Mouse (Mus musculus): ENCODE results near the gene Ikzf1. TPM values are rescaled to one million over a fixed set of nuclear protein-coding genes. Genes with fewer than 3 reads are reported as not detected.

The Ikzf1 gene
- polyA plus RNA-seq, 1 experiment from 2014 or later, result 2.0 TPM

GRCm38 (mm10) chr11:11692558-11693166 is 7.9 kb downstream of the Ikzf1 start:
- Histone ChIP-seq H3K36me3 (no peaks in the 10 kb centered on the region), H3K4me1 (replicated peaks) (no peaks in the 10 kb centered on the region), H3K9me3 (no peaks in the 10 kb centered on the region), H3K4me3 (no peak overlapping the region), H3K27ac (no peak overlapping the region), H3K27me3 (ENCODE audit: insufficient read depth, poor library complexity, severe bottlenecking) (peaks cover 13% of the 10 kb centered on the region)
- no peak for DNase-seq (ENCODE audit: low spot score)
- 92% methylated on average over 10 of the region's 10 CpGs for WGBS

GRCm38 (mm10) chr11:11693446-11693845 is 8.6 kb downstream of the Ikzf1 start:
- H3K27ac ChIP-seq, result no peak overlapping the region
- DNase-seq (ENCODE audit: low spot score), result no peak
- no peaks in the 10 kb centered on the region for H3K36me3 ChIP-seq
- H3K9me3 ChIP-seq, result no peaks in the 10 kb centered on the region
- no peak overlapping the region for H3K4me3 ChIP-seq
- WGBS, result 94% methylated on average over 3 of the region's 3 CpGs
- no peaks in the 10 kb centered on the region for H3K4me1 ChIP-seq (replicated peaks)
- H3K27me3 ChIP-seq (ENCODE audit: insufficient read depth, poor library complexity, severe bottlenecking), result peaks cover 5% of the 10 kb centered on the region; the same call in 1 of the 2 replicates

- Histone ChIP-seq H3K36me3 (no peaks in the 10 kb centered on the region), H3K27ac (no peak overlapping the region), H3K27me3 (ENCODE audit: insufficient read depth, poor library complexity, severe bottlenecking) (peaks cover 5% of the 10 kb centered on the region; the same call in 1 of the 2 replicates), H3K4me3 (no peak overlapping the region), H3K4me1 (replicated peaks) (no peaks in the 10 kb centered on the region), H3K9me3 (no peaks in the 10 kb centered on the region)
- 81% methylated on average over 2 of the region's 2 CpGs for WGBS
- no peak for DNase-seq (ENCODE audit: low spot score)
These were observed 9.3 kb downstream of the Ikzf1 start for GRCm38 (mm10) chr11:11694072-11694471.

DNA sequence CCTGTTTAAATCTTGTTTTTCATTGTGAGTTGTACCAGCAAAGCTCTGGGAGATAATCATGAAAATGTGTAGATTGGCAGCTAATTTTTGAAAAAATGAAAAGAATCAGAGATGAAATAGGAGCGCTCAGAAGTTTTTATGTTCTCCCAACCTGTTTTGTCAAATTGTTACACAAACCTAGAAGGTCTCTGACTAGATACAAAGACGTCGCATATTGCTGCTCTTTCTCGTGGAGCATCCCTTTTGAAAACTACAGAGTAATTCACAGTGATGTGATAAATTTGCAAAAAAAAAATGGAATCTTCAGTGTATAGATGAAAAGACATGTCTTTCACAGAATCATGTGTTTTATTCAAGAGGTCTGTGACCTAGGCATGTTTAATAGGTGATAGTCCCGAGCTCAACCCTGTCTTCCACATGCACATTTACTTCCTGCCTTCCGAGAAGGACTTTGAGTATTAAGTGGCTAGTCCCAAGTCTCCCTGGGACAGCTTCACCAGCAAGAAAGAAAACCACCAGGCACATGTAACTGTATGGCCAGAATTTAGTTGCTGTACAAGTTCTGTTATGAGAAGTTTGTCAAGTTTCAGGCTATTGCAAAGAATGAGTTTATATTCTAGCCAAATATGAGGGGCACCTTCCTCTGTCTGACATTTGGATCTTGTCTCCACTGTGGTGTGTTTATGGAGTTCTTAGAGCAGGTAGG is 9.8 kb downstream of the Ikzf1 start:
- WGBS, result 88% methylated on average over 6 of the region's 6 CpGs
- no peak overlapping the region for H3K4me3 ChIP-seq
- H3K27me3 ChIP-seq (ENCODE audit: insufficient read depth, poor library complexity, severe bottlenecking), result peaks cover 5% of the 10 kb centered on the region; the same call in 1 of the 2 replicates
- no peaks in the 10 kb centered on the region for H3K4me1 ChIP-seq (replicated peaks)
- no peaks in the 10 kb centered on the region for H3K9me3 ChIP-seq
- H3K27ac ChIP-seq, result no peak overlapping the region
- DNase-seq (ENCODE audit: low spot score), result no peak
- no peaks in the 10 kb centered on the region for H3K36me3 ChIP-seq

- Histone ChIP-seq H3K4me3 (no peak overlapping the region), H3K9me3 (no peaks in the 10 kb centered on the region), H3K4me1 (replicated peaks) (no peaks in the 10 kb centered on the region), H3K36me3 (no peaks in the 10 kb centered on the region), H3K27me3 (ENCODE audit: insufficient read depth, poor library complexity, severe bottlenecking) (0 out of 2 replicates have a peak, but pooled peaks cover under 1% of the 10 kb centered on the region), H3K27ac (no peak overlapping the region)
- 69% methylated on average over 6 of the region's 6 CpGs for WGBS
- DNase-seq (ENCODE audit: low spot score), result no peak
These were observed 10.5 kb downstream of the Ikzf1 start for GRCm38 (mm10) chr11:11695211-11695887.

DNA sequence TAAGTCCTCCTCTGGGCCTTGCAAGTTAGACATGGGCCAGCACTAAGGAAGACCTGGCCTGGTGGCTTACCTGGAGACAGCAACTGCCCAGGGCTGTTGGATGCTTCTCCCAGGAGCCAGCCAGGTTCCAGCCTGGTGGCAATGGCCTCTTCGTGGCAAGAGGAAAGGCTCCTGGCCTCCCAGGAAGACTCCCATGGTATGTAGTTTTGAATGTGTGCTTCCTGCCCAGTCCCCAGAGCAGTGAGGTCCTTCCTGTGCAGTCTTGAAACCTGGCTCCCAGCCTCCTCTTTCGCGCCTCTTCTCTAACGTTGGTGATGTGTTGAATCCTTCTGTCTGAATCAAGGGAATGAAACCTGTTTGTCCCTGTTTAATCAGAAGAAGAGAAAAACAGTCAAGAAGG is 11.1 kb downstream of the Ikzf1 start:
- Histone ChIP-seq H3K36me3 (no peaks in the 10 kb centered on the region), H3K27me3 (ENCODE audit: insufficient read depth, poor library complexity, severe bottlenecking) (no peaks in the 10 kb centered on the region), H3K9me3 (no peaks in the 10 kb centered on the region), H3K27ac (no peak overlapping the region), H3K4me1 (replicated peaks) (no peaks in the 10 kb centered on the region), H3K4me3 (no peak overlapping the region)
- WGBS, result 91% methylated on average over 4 of the region's 4 CpGs
- no peak for DNase-seq (ENCODE audit: low spot score)

- no peak for DNase-seq (ENCODE audit: low spot score)
- no peak overlapping the region for H3K27ac ChIP-seq
- no peak overlapping the region for H3K4me3 ChIP-seq
- no peaks in the 10 kb centered on the region for H3K27me3 ChIP-seq (ENCODE audit: insufficient read depth, poor library complexity, severe bottlenecking)
- H3K9me3 ChIP-seq, result no peaks in the 10 kb centered on the region
- WGBS, result 82% methylated on average over 3 of the region's 3 CpGs
- H3K4me1 ChIP-seq (replicated peaks), result no peaks in the 10 kb centered on the region
- no peaks in the 10 kb centered on the region for H3K36me3 ChIP-seq
These were observed 12.0 kb downstream of the Ikzf1 start for GRCm38 (mm10) chr11:11696814-11697213.

GRCm38 (mm10) chr11:11701378-11701777 is 16.6 kb downstream of the Ikzf1 start:
- Histone ChIP-seq H3K27ac (no peak overlapping the region), H3K4me1 (replicated peaks) (no peaks in the 10 kb centered on the region), H3K27me3 (ENCODE audit: insufficient read depth, poor library complexity, severe bottlenecking) (no peaks in the 10 kb centered on the region), H3K4me3 (no peak overlapping the region), H3K9me3 (no peaks in the 10 kb centered on the region), H3K36me3 (no peaks in the 10 kb centered on the region)
- DNase-seq (ENCODE audit: low spot score), result no peak
- 76% methylated on average over 6 of the region's 6 CpGs for WGBS

GRCm38 (mm10) chr11:11703776-11704175 is 19.0 kb downstream of the Ikzf1 start:
- Histone ChIP-seq H3K27me3 (ENCODE audit: insufficient read depth, poor library complexity, severe bottlenecking) (no peaks in the 10 kb centered on the region), H3K9me3 (no peaks in the 10 kb centered on the region), H3K4me3 (no peak overlapping the region), H3K27ac (no peak overlapping the region), H3K4me1 (replicated peaks) (no peaks in the 10 kb centered on the region), H3K36me3 (no peaks in the 10 kb centered on the region)
- DNase-seq (ENCODE audit: low spot score), result no peak

GRCm38 (mm10) chr11:11708154-11708719 is 23.4 kb downstream of the Ikzf1 start:
- no peaks in the 10 kb centered on the region for H3K9me3 ChIP-seq
- H3K27me3 ChIP-seq (ENCODE audit: insufficient read depth, poor library complexity, severe bottlenecking), result no peaks in the 10 kb centered on the region
- no peak for DNase-seq (ENCODE audit: low spot score)
- H3K4me1 ChIP-seq (replicated peaks), result no peaks in the 10 kb centered on the region
- WGBS, result 91% methylated on average over 9 of the region's 9 CpGs
- H3K27ac ChIP-seq, result no peak overlapping the region
- H3K36me3 ChIP-seq, result no peaks in the 10 kb centered on the region
- H3K4me3 ChIP-seq, result no peak overlapping the region

GRCm38 (mm10) chr11:11709311-11709710 is 24.5 kb downstream of the Ikzf1 start:
- 85% methylated on average over 6 of the region's 6 CpGs for WGBS
- Histone ChIP-seq H3K9me3 (no peaks in the 10 kb centered on the region), H3K27ac (no peak overlapping the region), H3K27me3 (ENCODE audit: insufficient read depth, poor library complexity, severe bottlenecking) (no peaks in the 10 kb centered on the region), H3K36me3 (no peaks in the 10 kb centered on the region), H3K4me1 (replicated peaks) (no peaks in the 10 kb centered on the region), H3K4me3 (no peak overlapping the region)
- DNase-seq (ENCODE audit: low spot score), result no peak

GRCm38 (mm10) chr11:11710718-11711117 is 25.9 kb downstream of the Ikzf1 start:
- Histone ChIP-seq H3K9me3 (no peaks in the 10 kb centered on the region), H3K4me1 (replicated peaks) (no peaks in the 10 kb centered on the region), H3K27ac (no peak overlapping the region), H3K36me3 (no peaks in the 10 kb centered on the region), H3K4me3 (no peak overlapping the region), H3K27me3 (ENCODE audit: insufficient read depth, poor library complexity, severe bottlenecking) (no peaks in the 10 kb centered on the region)
- no peak for DNase-seq (ENCODE audit: low spot score)

DNA sequence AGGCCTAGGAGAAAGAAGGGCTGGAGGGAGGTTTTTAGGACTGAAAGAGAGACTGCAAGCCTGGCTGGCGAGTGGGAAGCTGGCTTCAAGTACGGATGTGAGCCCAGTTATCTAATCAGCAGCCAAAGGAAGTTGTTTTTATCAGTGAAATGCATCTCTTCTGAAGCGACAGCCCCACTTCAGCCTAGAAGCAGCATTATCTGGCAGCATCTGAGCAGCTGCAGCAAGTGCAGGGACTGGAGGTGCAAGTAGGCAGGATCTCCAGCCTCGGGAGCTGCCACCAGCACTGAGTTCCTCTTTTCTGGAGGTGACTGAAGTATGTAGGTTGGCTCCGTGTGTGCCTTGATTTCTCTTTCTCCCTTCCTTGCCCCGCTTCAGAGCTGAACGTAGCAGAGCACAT is 26.9 kb downstream of the Ikzf1 start:
- WGBS, result 72% methylated on average over 7 of the region's 7 CpGs
- no peaks in the 10 kb centered on the region for H3K9me3 ChIP-seq
- H3K36me3 ChIP-seq, result no peaks in the 10 kb centered on the region
- no peak overlapping the region for H3K27ac ChIP-seq
- H3K27me3 ChIP-seq (ENCODE audit: insufficient read depth, poor library complexity, severe bottlenecking), result no peaks in the 10 kb centered on the region
- no peaks in the 10 kb centered on the region for H3K4me1 ChIP-seq (replicated peaks)
- H3K4me3 ChIP-seq, result no peak overlapping the region
- no peak for DNase-seq (ENCODE audit: low spot score)
